Mouse (Mus musculus) liver, embryonic 12.5 days (tissue): ENCODE measurements around the gene Ncs1. TPM values are rescaled to one million over a fixed set of nuclear protein-coding genes. Genes with fewer than 3 reads are reported as not detected.

Experiments used
- ATAC-seq: fragments of 200-750 bp; cut with Nextera tagmentation; 2 replicates; pipeline ENCODE4 v1.8.0; 2017; ENCODE audit warnings: moderate number of reproducible peaks, mild to moderate bottlenecking, moderate library complexity
- H3K27ac ChIP-seq: fragments of 300-500 bp; sonication (generic); 2 replicates; pipeline ENCODE4 v1.5.1; 2016; ENCODE audit warnings: mild to moderate bottlenecking
- H3K27me3 ChIP-seq: fragments of 300-500 bp; sonication (generic); replicated peaks from 2 replicates; pipeline ENCODE4 v1.6.1; 2016; ENCODE audit warnings: mild to moderate bottlenecking, moderate library complexity
- H3K36me3 ChIP-seq: fragments of 300-500 bp; sonication (generic); 2 replicates; pipeline ENCODE4 v1.6.1; 2016; ENCODE audit warnings: mild to moderate bottlenecking, moderate library complexity
- H3K4me1 ChIP-seq: fragments of 300-500 bp; sonication (generic); 2 replicates; pipeline ENCODE4 v1.6.1; 2016
- H3K4me2 ChIP-seq: fragments of 300-500 bp; sonication (generic); 2 replicates; pipeline ENCODE4 v1.6.1; 2016; ENCODE audit warnings: mild to moderate bottlenecking, moderate library complexity
- H3K4me3 ChIP-seq: fragments of 300-500 bp; sonication (generic); 2 replicates; pipeline ENCODE4 v1.5.1; 2016; ENCODE audit warnings: mild to moderate bottlenecking, moderate library complexity
- H3K9ac ChIP-seq: fragments of 300-500 bp; sonication (generic); 2 replicates; pipeline ENCODE4 v1.6.1; 2016; ENCODE audit warnings: mild to moderate bottlenecking, moderate library complexity
- H3K9me3 ChIP-seq: fragments of 300-500 bp; sonication (generic); replicated peaks from 2 replicates; pipeline ENCODE4 v1.6.1; 2016; ENCODE audit warnings: mild to moderate bottlenecking, moderate library complexity
- WGBS: fragments of 180-500 bp; shearing (Covaris S2); methylation state at CpG from one replicate; pipeline ENCODE4 v1.1.7; 2016; ENCODE audit not compliant: insufficient replicate concordance; 5-methylcytosine and 5-hydroxymethylcytosine counted together
- polyA plus RNA-seq: library from polyadenylated mRNA; unstranded; fragments of >200 nt; fragmentation: Nextera tagmentation; extraction: Ambion mirVana; gene quantifications from 2 replicates; pipeline ENCODE4 v1.2.1, GENCODE M21; 2016

Ncs1 gene
- 4.3 and 4.5 TPM in 2 replicates for polyA plus RNA-seq

DNA sequence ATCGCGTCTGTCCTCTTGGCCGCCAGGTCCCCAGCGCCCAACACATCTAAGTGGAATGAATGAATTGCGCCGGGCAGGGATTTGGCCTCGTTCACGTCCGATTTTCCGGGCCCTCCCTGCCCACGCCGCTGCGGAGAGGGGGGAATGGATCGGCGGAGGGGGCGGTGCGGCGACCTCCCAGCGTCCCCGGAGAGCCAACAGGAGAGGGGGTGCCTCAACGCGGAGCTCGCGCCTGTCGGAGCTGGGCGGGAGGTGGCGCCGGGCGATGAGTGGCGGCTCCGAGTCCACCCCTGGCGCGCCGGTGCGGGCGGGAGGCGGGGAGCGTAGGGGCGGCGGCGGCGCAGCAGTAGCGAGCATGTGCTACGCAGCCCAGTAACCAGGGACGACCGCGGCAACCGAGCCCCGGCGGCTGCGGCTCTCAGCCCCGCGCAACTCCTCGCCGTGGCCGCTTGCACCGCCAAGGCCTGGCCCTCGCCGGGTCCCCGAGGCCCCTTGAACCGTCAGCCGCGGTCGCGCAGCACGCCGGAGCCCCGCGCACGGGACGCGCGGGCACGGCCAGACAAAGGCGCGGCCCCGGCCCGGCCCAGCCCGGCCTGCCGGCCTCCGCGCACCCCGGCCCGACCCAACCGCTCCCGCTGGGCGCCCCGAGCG lies at the start of gene Ncs1:
Gene Ncs1 (plus strand): TSS at position 333 of the 651 bp plus-strand sequence.
- 1% methylated on average over 77 of the region's 89 CpGs for WGBS
- H3K4me3 ChIP-seq: peak within 1 kb of the TSS; percentile 58

DNA sequence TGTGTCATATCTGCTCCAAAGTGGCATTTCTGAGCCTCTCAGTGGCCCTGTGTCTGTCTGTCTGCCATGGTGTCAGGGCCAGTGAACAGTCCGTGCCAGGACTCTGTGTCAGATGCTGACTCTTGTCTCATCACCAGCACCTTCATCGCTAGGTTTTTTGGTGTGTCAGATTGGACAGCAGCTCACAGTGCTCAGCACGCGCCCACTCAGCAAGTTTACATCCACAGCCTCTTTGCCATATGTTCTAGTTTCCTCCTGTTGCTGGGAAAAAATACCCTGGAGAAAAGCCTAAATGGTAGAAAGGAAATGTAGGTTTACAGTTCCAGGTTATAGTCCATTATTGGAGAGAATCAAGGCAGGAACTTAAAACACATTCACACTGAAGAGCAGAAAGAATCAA lies 47.0 kb upstream of the Ncs1 start:
- Histone ChIP-seq H3K27me3 (no peaks in the 10 kb centered on the region), H3K9me3 (no peaks in the 10 kb centered on the region), H3K36me3 (peaks cover 58% of the 10 kb centered on the region), H3K4me1 (peaks cover 18% of the 10 kb centered on the region; the same call in 1 of the 2 replicates), H3K4me2 (no peak overlapping the region), H3K9ac (no peak overlapping the region), H3K27ac (no peak overlapping the region), H3K4me3 (no peak overlapping the region)
- WGBS: 88% methylated on average over 4 of the region's 4 CpGs
- no peak for ATAC-seq

More for the DNA sequence above, at the start of gene Ncs1:
- Histone ChIP-seq H3K9ac (peak within 1 kb of the TSS; percentile 53), H3K27ac (no peak within 1 kb of the TSS), H3K4me2 (peak within 1 kb of the TSS; percentile 73), H3K9me3 (no peaks in the 10 kb centered on the region), H3K4me1 (peaks cover 19% of the 10 kb centered on the region), H3K36me3 (no peaks in the 10 kb centered on the region), H3K27me3 (peaks cover 90% of the 10 kb centered on the region)
- ATAC-seq: peak; percentile 52

DNA sequence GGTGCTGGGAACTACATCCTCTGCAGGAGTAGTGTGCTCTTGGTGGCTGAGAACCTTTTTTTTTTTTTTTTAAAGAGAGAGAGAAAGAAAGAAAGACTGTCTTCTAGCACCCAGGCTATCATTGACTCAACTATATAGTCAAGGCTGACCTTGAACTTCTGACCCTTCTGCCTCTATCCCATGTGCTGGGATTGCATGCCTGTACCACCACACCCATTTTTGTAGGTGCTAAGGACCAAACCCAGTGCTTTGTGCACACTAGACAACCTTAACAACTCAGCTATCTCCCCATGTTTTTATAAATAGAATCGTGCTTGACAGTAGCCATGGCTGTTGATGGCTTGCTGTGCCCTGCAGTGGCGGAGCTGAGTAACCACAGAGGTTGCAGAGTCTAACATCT lies 45.6 kb upstream of the Ncs1 start:
- H3K27me3 ChIP-seq: no peaks in the 10 kb centered on the region
- no peak overlapping the region for H3K4me2 ChIP-seq
- no peak for ATAC-seq
- H3K4me1 ChIP-seq: peaks cover 18% of the 10 kb centered on the region; the same call in 1 of the 2 replicates
- H3K36me3 ChIP-seq: peaks cover 47% of the 10 kb centered on the region
- no peak overlapping the region for H3K27ac ChIP-seq
- no peak overlapping the region for H3K9ac ChIP-seq
- H3K4me3 ChIP-seq: no peak overlapping the region
- WGBS: 77% methylated on average over 2 of the region's 2 CpGs
- H3K9me3 ChIP-seq: no peaks in the 10 kb centered on the region

DNA sequence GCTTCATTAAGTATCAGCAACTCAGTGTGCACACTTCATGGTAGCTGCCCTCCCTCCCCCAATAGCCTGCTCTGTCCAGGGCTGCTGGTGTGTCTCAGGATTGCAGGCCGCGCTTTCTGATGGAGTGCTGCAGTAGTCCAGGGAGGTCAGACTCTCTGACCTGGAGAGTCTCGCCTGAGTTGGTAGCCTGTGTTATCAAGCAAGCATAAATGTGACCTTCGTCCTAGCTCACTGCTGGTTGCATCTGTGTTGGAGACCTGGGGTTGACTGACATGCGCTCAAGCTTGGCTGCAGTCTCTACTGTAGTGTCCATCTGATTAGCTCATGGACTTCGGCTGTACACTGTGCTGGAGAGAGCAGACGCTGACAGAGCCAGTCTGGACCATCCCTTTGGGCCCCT lies 43.8 kb upstream of the Ncs1 start:
- ATAC-seq: peak; percentile 74
- Histone ChIP-seq H3K4me3 (no peak overlapping the region), H3K27me3 (no peaks in the 10 kb centered on the region), H3K27ac (peak overlapping the region; percentile 12; the same call in 1 of the 2 replicates), H3K9ac (no peak overlapping the region), H3K9me3 (no peaks in the 10 kb centered on the region), H3K4me1 (peaks cover 25% of the 10 kb centered on the region; the same call in 1 of the 2 replicates), H3K36me3 (peaks cover 39% of the 10 kb centered on the region), H3K4me2 (no peak overlapping the region)
- WGBS: 75% methylated on average over 7 of the region's 7 CpGs

DNA sequence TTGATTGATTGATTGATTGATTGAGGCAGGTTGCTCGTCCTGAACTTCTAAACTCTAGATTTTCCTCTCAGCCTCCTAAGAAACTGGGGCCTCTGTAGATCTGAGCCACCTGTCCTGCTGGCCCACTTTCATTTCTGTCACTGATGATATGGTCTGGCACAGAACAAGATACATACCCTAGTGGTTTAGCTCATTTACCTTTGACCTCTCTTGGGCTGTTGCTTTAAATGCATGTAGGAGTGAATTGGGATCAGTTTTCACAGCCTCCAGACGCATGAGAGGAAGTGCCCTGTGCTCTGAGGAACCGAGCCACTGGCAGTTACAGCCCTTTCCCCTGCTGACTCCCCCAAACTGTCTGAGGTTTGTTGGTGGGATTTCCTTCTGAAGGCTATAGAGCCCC lies 43.3 kb upstream of the Ncs1 start:
- 53% methylated on average over 3 of the region's 3 CpGs for WGBS

DNA sequence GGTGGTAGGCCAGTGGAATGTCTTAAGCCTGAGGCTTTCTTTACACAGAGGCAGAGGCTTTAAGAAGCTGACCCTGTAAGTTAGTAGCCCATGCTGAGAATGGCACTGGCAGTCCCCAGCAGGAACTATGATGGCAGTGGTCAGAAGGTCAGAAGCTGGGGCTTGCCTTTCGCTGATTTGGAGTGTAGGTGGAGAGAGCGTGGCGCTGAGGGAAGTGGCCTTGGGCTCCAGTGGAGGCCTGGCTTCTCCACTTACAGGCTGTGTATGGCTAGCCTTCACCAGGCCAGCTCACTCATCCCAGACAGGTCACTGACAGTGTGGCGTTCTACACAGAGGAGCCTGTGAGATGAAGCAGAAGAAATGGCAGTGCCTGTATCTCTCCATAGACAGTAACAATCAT lies 42.7 kb upstream of the Ncs1 start:
- H3K4me3 ChIP-seq: no peak overlapping the region

More for the DNA sequence above, 43.3 kb upstream of the Ncs1 start:
- Histone ChIP-seq H3K36me3 (peaks cover 36% of the 10 kb centered on the region), H3K9ac (no peak overlapping the region), H3K4me2 (no peak overlapping the region), H3K4me1 (peaks cover 25% of the 10 kb centered on the region; the same call in 1 of the 2 replicates), H3K4me3 (no peak overlapping the region), H3K27ac (peak overlapping the region; percentile 12; the same call in 1 of the 2 replicates), H3K9me3 (no peaks in the 10 kb centered on the region), H3K27me3 (no peaks in the 10 kb centered on the region)
- ATAC-seq: no peak

DNA sequence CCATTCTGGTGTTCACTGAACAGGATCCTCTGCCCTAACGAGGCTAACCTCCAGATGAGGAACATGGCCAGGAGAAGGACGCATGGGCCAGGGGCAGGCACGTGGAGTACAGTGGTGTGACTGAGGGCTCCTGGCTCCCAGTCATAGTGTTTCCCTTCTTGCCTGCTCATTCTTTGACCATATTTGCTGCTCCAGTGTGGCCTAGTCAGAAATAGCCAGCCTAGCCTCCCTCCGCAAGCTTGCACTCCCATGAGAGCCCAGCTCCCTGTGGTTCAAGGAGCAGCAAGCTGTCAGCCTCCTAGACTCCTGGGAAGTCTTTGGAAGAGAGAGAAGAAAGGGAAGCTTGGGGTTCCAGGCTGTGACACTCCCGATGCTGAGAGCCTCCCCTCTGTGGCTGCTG lies 40.9 kb upstream of the Ncs1 start:
- ATAC-seq: no peak
- WGBS: 75% methylated on average over 5 of the region's 5 CpGs

More for the DNA sequence above, 42.7 kb upstream of the Ncs1 start:
- Histone ChIP-seq H3K4me2 (no peak overlapping the region), H3K27ac (peak overlapping the region; percentile 12; the same call in 1 of the 2 replicates), H3K36me3 (peaks cover 36% of the 10 kb centered on the region), H3K9me3 (no peaks in the 10 kb centered on the region), H3K4me1 (peaks cover 25% of the 10 kb centered on the region; the same call in 1 of the 2 replicates), H3K9ac (no peak overlapping the region), H3K27me3 (no peaks in the 10 kb centered on the region)
- WGBS: 77% methylated on average over 4 of the region's 4 CpGs
- no peak for ATAC-seq

DNA sequence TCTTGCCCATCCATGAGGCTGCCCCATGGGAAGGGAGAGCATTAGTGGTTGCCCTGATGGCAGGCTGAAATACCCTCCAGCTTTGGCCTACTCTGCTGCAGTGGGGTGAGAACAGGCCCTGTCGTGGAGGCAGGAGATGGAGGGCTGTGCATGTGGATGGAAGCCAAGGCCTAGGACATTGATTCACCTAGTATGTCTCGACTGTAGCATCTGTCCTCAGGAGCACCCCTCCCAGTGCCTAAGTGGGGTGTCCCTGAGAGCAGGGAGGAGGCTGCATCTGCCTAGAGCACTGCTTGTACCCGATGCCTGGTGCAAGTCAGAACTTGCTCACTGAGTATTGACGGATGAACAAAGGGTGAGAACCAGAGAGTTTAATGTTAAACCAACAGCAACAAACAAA lies 39.4 kb upstream of the Ncs1 start:
- H3K27me3 ChIP-seq: no peaks in the 10 kb centered on the region
- H3K4me1 ChIP-seq: peaks cover 21% of the 10 kb centered on the region; the same call in 1 of the 2 replicates
- 71% methylated on average over 4 of the region's 4 CpGs for WGBS
- no peak overlapping the region for H3K27ac ChIP-seq
- H3K4me3 ChIP-seq: no peak overlapping the region
- H3K9ac ChIP-seq: no peak overlapping the region
- no peak for ATAC-seq
- no peak overlapping the region for H3K4me2 ChIP-seq
- H3K36me3 ChIP-seq: peaks cover 52% of the 10 kb centered on the region
- no peaks in the 10 kb centered on the region for H3K9me3 ChIP-seq

More for the DNA sequence above, 40.9 kb upstream of the Ncs1 start:
- peaks cover 25% of the 10 kb centered on the region; the same call in 1 of the 2 replicates for H3K4me1 ChIP-seq
- no peak overlapping the region for H3K27ac ChIP-seq
- no peaks in the 10 kb centered on the region for H3K27me3 ChIP-seq
- H3K9me3 ChIP-seq: no peaks in the 10 kb centered on the region
- H3K4me3 ChIP-seq: no peak overlapping the region
- no peak overlapping the region for H3K4me2 ChIP-seq
- H3K36me3 ChIP-seq: peaks cover 44% of the 10 kb centered on the region
- H3K9ac ChIP-seq: no peak overlapping the region

DNA sequence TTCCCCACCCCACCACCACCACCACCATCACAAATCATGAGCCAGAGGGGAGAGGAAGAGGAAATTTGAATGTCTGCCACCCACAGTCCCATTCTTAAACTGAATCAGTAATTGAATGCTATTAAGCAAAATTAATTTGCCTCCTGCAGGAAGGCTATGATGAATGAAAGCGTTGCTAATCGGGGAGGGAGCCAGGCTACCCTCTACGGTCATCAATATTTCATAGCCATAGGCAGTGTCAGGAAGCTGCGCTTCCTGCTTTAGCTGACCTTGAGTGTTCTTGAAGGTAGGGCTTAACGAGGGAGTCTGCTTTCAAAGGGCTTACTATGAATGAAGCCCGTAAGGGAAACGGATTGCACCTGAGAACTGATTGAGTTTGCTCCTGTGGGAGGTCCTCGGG lies 38.7 kb upstream of the Ncs1 start:
- H3K9ac ChIP-seq: no peak overlapping the region
- no peaks in the 10 kb centered on the region for H3K27me3 ChIP-seq
- H3K36me3 ChIP-seq: peaks cover 55% of the 10 kb centered on the region
- no peak for ATAC-seq
- no peak overlapping the region for H3K27ac ChIP-seq
- no peaks in the 10 kb centered on the region for H3K9me3 ChIP-seq
- H3K4me1 ChIP-seq: peaks cover 20% of the 10 kb centered on the region; the same call in 1 of the 2 replicates
- no peak overlapping the region for H3K4me3 ChIP-seq
- no peak overlapping the region for H3K4me2 ChIP-seq
- WGBS: 72% methylated on average over 8 of the region's 8 CpGs

DNA sequence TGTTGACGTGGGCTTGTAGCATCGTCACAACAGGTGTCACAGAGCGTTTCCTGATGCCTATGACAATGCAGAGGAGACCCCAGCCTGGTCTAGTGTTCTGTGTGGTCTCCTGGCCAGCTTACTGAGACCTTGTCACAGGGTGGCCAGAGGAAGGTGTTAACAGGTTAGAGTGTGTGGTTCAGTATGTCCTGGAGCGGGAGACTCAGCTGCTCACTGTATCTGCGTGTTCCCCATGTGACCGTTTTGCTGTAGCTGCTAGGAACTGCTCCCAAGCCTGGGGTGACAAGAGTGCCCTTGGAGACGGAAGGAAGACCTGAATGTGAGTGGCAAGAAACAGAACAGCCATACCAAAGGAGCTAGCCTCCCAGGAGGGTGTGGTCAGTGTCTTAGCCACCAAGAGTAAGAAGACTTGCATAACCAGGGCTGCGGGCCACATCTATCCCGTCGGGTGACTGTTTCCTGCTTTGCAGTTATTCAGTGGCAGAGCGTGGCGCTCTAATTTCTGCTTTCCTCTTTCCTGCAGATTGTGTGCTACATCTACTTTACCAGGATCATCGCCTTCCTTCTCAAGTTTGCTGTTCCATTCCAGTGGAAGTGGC lies 37.0 kb upstream of the Ncs1 start:
- Histone ChIP-seq H3K27me3 (no peaks in the 10 kb centered on the region), H3K9ac (no peak overlapping the region), H3K4me2 (no peak overlapping the region), H3K9me3 (no peaks in the 10 kb centered on the region), H3K4me1 (0 out of 2 replicates have a peak, but pooled peaks cover 7% of the 10 kb centered on the region), H3K4me3 (no peak overlapping the region), H3K36me3 (peaks cover 71% of the 10 kb centered on the region), H3K27ac (no peak overlapping the region)
- no peak for ATAC-seq
- WGBS: 71% methylated on average over 13 of the region's 13 CpGs

DNA sequence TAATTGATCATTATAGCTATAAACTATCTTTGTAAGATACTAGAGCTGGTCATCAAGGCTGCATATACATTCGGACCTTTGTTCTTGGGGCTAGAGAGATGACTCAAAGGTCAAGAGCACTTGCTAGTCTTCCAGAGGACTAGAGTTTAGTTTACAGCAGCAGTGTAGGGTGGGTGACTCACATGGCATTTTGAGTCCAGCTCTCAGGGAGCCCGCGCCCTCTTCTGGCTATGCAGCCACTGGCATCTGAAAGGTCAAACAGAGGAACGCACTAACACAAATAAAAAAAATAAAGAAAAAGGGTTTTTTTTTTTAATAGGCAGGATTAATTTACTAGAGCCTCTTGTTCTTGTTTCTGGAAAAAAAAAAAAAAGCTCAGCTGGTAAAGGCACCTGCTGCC lies 36.1 kb upstream of the Ncs1 start:
- H3K4me1 ChIP-seq: 0 out of 2 replicates have a peak, but pooled peaks cover 7% of the 10 kb centered on the region

DNA sequence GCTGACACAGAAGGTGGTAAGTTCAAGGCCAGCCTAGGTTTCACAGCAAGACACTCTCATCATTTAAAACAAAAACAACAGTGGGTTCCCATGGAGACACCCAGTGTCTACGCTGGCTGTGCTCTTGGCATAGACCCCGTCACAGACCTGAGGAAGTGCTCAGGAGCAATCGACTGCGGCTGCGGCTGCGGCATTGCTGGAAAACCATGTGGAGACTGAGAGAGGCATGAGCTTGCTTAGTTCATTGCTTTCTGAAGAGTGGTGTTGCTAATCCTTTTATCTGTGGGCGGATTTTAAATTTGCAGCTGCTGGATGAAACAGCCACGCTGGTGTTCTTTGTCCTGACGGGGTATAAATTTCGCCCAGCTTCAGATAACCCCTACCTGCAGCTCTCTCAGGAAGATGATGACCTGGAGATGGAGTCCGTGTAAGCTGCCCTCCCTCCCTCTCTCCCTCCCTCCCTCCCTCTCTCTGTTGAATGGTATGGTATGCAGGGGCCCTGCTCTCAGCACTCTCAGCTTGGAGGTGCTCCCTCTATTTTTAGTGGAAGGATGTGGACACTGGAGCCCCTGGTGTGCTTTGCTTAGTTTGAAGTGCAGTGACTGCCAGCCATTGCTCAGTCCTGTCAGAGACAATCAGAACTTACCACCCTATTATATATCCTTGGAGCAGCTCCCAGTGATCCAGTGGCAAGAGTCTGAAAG lies 35.3 kb upstream of the Ncs1 start:
- Histone ChIP-seq H3K4me3 (no peak overlapping the region), H3K4me1 (0 out of 2 replicates have a peak, but pooled peaks cover 7% of the 10 kb centered on the region), H3K36me3 (peaks cover 88% of the 10 kb centered on the region), H3K9me3 (no peaks in the 10 kb centered on the region), H3K27ac (no peak overlapping the region), H3K27me3 (no peaks in the 10 kb centered on the region), H3K4me2 (no peak overlapping the region), H3K9ac (no peak overlapping the region)
- ATAC-seq: no peak
- 77% methylated on average over 11 of the region's 11 CpGs for WGBS

More for the DNA sequence above, 36.1 kb upstream of the Ncs1 start:
- 84% methylated on average over 4 of the region's 4 CpGs for WGBS
- H3K9ac ChIP-seq: no peak overlapping the region
- no peak overlapping the region for H3K4me3 ChIP-seq
- no peak overlapping the region for H3K27ac ChIP-seq
- H3K9me3 ChIP-seq: no peaks in the 10 kb centered on the region
- H3K4me2 ChIP-seq: no peak overlapping the region
- H3K36me3 ChIP-seq: peaks cover 80% of the 10 kb centered on the region
- no peaks in the 10 kb centered on the region for H3K27me3 ChIP-seq
- ATAC-seq: no peak
